Mouse (Mus musculus): ENCODE measurements around the gene Repin1.

DNA sequence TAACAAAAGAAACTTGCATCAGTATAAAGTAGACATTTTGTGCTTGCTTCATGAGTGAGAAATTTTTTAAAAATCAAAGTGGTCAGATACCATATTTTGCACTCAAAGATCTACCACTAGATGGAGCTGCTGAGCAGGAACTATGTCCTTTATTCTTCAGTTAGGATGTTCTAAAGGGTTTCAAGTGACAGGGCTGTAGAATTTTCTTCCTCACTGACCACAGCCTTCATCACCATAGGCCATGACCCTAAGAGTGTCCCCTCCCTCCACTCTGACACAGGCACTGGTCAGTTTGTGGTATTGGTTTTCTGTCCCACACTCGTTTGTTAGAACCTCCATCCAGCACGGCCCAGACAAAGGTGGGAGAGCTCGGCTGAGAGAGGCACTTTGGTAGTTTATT lies 11.6 kb upstream of the Repin1 start:
- TF ChIP-seq CTCF (IDR thresholded peaks at IDR 0.05; ENCODE audit: insufficient read depth, low read length) (no peak), POLR2A (IDR thresholded peaks at IDR 0.05; ENCODE audit: borderline replicate concordance, extremely low read depth, low read depth, low read length) (no peak)

Data from lung, adult 2 months (tissue).